Mouse (Mus musculus) T-cell, adult 2 months (primary cell): ENCODE results near the gene Prss43.
"Not testable (repeated sequence)": the region's sequence is repeated elsewhere in the genome, so short reads cannot be mapped to it uniquely, and the experiment has no call there.

Source experiments
- DNase-seq: peaks from one replicate; pipeline ENCODE4 v3.0.0; 2022; ENCODE audit warnings: low spot score

Prss43 gene

DNA sequence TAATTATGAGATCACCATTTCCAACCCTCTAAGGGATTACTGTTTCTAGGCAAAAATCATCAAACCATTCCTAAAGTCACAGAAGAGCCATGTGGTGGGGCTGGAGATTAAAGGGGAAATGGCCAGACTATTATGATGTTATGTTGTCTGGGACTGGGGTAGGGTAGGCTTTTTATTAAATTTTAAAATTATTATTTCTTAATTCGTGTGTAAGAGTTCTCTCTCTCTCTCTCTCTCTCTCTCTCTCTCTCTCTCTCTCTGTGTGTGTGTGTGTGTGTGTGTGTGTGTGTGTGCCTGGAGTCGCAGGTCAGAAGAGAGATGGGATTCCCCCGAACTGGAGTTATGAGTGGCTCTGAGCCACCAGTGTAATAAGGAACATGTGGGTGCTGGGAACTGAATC, at the start of gene Prss43:
TSS of gene Prss43 (plus strand) at position 301 of the 400 bp plus-strand sequence.
- DNase-seq, result no peak

DNA sequence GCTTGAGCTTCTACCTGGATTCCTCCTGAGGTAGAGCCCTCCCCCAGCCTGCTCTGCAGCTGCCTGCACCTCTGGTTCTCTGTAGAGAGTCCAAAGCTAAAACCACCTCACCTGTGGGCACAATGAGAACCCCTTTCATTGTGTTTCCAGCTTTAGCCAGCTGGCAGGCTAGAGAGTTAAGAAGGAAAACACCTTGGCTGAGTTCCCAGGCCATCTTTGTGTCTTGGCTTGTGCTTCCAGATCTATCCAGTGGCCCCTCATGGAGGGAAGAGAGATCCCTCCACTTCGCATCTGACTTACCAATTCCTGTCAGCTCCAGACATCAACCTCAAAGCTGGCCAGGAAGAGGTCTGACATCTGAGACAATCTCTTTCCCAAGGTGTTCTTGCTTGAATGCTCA, 48.4 kb upstream of the Prss43 start:
- no peak for DNase-seq

DNA sequence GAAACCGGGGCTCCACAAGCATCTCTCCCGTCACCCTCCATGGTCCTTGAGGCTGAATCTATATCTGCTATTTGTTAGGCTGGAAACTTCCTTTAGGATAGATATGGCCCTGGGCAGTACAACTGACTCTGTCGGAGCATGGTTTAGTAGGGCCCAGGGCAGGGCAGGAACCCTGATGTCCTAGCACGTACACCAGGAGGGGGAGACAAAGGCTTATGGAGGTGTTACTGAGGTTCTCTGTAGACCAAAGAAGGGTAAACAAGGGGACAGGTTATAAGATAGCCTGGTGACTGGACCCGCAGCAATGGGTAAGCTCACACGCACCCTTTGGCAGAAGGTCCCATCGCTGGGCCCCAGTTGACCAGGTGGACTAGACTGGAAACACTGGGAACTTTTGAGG, 47.9 kb upstream of the Prss43 start:
- DNase-seq, result no peak

DNA sequence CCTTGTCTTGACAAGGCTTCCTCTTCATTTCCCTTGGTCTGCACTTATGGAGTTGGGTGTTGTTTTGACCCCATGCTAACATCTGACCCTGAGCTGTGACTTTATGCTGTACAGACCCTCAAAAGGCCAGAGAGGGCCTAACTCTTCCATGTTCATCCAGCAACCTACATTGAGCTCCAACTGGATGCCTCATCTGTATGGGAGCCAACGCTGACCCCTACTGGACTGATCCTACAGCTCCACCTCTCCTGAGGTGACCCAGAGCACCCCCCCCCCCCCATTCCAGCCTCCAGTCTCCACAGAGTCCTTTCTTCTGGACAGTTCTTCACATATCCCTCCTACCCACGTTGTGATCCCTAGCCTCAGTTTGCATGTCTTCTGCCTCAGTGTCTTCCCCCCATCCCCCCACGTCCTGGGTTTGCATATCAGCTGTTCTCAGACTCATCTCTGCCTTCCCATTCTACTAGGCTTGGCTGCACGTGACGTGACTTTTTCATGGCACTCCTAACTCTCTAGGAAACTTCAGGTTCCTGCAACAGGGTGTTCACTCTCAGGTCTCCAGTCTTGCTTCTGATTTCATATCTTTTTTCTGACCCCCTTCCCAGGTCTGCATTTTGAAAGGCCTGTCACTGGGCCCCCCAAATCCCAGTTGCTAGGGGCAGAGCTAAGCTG, 47.1 kb upstream of the Prss43 start:
- DNase-seq, result no peak

DNA sequence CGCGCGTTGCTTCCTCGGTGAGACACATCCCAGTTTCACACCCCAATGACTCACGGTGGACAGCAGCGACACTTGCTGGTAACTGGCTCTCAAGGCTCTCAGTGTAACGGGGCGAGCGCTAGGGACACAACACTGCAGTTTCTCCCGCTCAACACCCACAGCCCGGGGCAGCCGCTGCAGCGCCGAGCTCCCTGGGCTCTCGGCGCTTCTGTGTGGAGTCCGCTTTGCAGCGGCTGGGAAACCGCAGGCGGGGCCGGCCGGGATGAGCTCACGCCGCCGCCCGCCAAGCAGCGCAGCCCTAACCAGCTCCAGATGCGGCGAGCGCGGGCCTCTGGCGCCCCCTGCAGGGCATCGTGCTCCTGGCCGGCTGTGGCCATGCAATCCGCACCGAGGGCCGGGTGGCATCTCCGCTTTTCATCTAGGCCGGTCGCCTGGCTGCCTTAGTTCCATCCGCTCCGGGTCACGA, 45.2 kb upstream of the Prss43 start:
- DNase-seq, result peak; percentile 86

DNA sequence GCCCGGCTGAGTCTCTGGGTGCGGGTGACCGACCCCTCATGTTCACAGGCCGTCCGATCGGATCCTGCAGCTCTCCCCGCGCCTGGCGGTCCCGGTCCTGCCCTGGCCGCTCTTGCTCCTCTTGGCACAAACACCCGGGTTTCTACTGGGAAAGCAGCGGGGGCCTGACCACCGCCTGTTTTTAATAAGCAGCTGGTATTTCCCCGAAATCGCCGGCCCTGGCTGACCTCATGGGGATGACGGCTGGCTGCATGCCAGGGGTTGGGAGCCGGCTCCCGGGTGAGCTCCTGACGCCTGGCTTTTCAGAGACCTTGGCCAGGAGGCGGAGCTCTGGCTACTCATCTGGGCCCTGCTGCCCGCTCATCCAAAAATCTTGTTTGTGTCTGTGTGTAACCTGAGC, 44.8 kb upstream of the Prss43 start:
- no peak for DNase-seq

DNA sequence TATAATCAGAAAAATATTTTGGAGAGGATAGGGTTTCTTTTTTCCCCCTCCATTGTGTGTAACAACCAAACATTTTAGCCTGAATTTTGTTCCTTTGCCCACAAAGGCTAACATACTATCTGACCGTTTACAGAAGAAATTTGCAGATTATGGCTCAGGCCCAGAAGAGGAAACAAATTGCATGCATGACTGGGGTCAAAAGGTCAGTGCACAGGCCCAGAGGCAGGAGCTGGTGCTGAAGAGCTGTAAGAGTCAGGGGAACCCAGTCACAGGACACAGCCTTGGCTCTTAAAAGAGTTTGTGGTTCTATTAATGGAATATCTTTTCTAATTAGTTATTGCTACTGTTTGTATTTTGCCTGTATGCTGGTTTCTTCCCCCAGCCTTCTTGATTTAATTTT, 42.9 kb upstream of the Prss43 start:
- DNase-seq, result no peak

DNA sequence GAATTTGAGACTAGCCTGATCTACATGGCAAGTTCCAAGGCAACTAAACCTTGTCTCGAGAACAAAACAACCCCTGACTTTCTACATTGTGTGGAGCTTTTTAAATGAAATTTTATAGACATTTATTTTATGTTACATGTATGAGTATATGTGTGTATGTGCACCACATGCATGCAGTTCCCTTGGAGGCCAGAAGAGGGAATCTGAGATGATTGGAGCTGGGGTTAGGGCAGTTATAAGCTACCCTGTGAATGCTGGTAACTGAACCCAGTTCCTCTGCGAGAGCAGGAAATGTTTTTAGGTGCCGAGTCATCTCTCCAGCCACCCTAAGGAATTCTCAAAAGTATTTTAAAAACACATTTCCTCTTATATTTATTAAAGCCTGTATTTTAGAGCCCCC, 38.3 kb upstream of the Prss43 start:
- DNase-seq, result no peak

DNA sequence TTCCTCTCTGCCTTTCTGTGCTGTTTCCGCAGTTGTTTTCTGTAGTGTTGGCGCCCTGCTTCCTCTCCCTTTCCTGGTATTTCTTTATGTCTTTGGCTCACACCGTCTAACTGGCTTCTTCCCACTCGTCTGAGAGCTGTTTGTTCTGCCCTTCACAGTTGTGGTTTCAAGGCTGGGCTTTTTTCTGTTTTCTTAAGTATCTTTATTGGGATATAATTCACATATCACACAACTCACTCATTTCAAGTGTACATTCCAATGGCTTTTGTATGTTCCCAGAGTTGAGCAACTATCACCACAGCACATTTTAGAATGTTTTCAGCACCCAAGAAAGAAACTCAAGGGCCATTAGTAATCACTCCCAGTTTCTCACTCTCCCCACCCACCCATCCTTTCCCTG, 36.0 kb upstream of the Prss43 start:
- no peak for DNase-seq

DNA sequence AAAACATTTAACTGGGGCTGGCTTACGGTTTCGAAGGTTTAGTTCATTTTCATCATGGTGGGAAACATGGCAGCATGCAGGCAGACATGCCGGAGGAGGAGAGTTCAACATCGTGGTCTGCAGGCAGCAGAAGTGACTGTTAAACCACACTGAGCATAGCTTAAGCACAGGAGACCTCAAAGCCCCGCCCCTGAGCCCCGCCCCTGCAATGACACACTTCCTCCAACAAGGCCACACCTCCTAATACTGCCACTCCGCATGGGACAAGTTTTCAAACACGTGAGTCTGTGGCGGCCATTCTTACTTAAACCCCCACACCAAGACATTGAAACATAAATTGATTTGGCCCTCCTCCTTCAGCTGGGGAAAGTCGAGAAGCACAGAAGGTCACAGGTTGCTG, 29.5 kb upstream of the Prss43 start:
- DNase-seq, result no peak

DNA sequence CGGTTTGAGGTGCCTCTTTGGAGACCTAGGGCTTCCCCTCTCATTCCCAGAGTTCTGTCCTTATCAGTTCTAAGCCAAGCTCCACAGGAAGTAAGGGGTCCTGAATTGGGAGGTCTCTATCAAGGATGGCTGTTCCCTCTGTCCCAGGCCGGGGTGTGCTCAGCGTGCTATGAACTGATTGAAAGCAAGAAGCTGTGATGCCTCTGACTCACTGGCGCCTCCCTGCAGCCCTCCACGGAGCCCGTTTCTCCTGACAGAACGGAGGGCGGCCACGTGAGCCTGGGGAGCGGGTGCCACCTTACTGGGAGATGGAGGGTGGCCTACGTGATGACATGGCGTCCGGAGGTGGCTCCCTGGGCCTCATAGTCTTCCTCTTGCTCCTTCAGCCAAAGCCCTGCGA, 28.6 kb upstream of the Prss43 start, which contains the start of gene Prss42:
TSS of gene Prss42 (plus strand) at position 301 of the 400 bp plus-strand sequence.
- no peak for DNase-seq

DNA sequence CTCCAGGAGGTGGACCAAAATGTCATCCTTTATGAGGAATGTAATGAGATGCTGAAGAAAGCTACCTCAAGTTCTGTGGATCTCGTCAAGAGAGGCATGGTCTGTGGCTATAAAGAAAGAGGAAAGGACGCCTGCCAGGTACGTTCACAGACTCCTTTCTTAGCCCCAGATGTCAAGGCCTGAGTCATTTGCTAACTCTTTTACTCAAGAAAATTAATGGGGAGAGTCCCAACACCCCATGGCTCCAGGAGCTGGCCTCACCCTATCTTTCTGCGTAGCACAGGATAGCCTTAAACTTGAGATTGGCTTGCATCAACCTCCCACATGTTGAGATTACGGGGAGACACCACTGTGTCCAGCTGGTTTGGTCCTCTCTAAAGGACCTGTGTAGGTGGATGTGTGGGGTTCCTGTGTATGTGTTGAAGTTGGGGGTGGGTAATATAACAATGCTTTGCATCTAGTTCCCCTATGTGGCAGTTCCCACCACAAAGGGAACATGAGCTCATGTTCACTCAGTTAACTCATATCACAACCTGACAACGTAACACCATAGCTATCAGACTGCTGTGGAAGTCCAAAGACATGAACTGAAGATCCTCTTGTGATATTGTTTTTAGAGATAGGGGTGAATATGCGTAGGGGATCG, 25.5 kb upstream of the Prss43 start:
- no peak for DNase-seq

DNA sequence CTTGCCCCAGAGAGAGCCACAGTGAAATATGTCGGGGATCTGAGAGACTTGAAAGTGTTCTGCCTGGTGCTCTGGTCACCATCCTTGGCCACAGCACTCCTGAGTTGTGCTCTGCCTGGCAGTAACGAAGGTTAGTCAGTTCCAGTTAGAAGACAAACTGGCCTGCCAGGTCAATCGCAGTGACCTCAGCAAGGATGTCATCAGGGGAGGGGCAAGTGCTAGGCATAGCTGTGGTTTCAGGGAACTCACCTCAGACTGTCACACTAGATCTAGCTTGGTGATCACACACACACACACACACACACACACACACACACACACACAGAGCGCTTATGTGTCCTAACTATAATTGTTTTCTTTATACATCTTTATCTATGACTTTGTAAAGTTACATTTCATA, 23.2 kb upstream of the Prss43 start:
- DNase-seq, result no peak

DNA sequence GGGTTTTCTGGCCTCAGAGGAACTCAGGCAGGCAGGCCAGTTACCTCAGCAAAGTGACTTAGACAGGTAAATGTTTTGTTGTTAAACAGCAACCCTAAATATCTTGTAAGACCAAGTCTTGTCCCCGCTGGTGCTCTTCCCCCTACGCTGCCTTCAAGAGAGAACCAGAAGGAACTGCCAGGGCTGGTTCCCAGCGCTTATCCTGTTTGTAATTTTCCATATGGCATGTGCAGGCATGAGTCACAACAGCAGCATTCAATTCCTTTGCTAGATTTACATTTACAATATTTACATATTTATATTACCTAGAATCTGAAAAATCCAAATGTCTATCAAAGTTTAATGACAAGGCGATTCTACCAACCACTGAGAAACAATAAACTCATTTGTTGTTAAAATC, 16.4 kb upstream of the Prss43 start:
- DNase-seq, result no peak

DNA sequence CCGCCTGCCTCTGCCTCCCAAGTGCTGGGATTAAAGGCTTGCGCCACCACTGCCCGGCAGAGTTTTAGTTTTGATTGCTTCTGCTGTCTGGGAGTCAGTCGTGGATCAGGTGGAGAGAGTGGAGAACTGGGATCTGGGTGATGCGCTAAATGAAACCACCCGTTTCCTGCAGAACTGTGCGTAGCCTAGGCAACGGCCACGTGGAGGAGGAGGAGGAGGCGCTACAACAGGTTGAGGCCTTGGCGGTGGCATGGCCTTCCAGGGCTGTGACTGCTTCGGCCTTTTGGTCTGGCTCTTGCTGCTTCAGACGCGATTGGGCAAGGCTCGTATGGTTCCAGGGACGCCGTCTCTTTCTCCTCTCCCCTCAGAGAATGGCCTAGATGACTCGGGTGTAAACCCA, 12.7 kb upstream of the Prss43 start, which contains the start of gene Prss44:
TSS of gene Prss44 (plus strand) at position 206 of the 400 bp plus-strand sequence.
- no peak for DNase-seq

DNA sequence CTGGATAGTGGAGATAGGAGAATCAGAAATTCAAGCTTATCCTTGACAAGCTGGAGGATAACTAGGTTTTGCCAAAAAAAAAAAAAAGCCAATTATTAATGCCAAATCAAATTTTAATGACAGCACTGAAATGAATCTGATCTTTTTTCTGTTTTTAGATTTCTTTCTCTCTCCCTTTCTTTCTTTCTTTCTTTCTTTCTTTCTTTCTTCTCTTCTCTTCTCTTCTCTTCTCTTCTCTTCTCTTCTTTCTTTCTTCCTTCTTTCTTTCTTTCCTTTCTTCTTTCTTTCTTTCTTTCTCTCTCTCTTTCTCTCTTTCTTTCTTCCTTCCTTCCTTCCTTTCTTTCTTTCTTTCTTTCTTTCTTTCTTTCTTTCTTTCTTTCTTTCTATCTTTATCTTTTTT, 5.9 kb upstream of the Prss43 start:
- DNase-seq, result not testable (repeated sequence)

DNA sequence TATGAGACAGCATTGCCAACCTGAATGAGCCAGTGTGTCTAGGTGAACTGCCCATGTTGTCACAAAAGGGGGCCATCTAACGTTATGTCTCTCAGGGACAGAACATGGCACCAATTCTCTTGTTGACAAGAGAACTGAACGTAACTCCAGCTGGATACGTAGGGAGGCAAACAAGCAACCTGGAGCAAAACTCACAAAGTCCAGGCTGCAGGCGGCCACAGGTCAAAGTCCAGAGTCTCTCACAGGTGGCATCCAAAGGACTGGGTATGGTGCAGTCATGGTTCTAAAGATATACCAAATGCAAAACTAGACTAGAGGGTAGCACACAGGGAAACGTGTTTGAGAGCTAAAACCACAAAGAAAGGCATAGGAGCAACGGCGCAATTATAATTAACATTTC, 5.1 kb upstream of the Prss43 start:
- no peak for DNase-seq

DNA sequence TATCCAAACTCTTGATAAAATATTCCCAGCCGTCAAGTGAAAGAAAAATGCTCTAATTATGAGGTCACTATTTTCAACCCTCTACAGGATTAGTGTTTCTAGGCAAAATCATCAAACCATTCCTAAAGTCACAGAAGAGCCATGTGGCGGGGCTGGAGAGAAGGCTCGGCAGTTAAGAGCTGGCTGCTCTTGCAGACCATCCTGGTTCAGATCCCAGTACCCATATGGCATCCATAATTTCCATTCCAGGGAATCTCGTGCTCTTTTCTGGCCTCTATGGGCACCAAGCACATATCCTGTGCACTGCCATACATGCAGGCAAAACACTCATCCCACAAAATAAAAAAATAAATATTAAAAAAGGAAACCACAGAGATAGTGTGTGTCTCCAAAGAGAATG, 1.1 kb upstream of the Prss43 start:
- no peak for DNase-seq

DNA sequence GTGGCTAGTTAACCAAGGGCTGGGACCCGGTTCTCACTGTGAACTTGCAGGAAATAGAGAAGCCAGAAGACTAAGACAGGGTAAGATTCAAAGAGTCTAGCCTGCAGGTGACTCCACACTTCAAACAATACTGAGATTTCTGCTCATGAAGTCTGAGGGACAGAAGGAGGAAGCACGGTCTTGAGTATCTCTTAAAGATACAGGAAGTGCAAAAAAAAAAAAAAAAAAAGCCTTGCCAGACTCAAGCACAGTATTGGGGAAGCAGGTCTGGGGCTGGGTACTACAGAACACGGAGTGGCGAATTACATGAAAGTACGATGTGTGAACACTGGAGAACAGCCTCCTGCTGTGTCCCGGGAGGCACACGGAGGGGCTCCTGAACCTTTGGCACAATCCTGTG, 658 bp upstream of the Prss43 start:
- peak; percentile 31 for DNase-seq

DNA sequence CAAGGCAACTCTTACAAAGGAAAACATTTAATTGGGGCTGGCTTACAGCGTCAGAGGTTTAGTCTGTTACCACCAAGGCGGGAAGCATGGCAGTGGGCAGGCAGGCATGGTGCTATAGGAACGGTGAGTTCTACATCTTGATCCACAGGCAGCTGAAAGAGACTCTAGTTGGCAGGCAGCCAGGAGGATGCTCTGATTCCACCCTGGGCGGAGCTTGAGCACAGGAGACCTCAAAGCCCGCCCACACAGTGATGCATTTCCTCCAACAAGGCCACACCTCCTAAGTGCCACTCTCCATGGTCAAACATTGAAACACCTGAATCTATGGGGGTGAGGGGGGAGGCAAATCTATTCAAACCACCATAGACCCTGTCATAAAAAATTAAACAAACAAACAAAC, 6.5 kb downstream of the Prss43 start:
- DNase-seq, result peak; percentile 9

DNA sequence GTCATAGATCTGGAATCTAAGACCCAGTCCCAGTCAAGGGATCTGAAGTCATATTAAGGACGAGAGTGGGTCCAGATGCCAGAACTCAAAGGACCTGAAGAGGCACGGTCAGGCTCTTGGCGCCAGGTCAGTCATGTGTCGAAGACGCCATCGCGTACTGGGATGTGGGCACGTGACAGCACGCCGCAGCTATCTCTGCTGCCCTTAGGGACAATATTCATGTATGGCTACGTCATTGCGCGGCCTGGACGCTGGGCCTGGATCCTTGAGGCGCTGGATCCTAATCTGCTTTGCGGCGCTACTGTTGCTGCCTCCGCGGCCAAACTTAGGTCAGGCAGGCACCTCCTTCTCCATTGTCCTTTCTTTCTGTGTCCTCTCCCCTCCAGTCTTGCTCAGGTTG, 7.9 kb downstream of the Prss43 start, which contains the start of gene Prss45:
TSS of gene Prss45 (plus strand) at position 178 of the 400 bp plus-strand sequence.
- DNase-seq, result no peak

DNA sequence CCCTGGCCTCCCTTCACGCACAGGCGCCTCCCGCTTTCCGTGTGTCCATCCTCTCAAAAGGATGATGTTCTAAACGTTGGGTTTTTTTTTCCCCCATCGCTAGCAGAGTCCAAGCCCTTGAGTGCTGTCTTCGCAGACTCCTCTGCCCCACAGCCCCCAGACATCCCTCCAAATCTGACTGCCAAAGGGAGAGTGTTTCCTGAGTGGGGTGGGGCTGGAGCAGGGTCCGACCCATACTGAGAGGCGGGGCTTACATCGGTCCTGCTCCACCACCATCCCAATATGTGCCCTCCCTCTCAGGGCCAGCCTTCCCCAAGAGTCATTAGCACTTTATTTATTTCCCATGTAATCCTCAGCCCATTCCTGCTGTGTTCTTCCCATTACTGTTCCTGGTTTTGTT, 8.5 kb downstream of the Prss43 start:
- no peak for DNase-seq

DNA sequence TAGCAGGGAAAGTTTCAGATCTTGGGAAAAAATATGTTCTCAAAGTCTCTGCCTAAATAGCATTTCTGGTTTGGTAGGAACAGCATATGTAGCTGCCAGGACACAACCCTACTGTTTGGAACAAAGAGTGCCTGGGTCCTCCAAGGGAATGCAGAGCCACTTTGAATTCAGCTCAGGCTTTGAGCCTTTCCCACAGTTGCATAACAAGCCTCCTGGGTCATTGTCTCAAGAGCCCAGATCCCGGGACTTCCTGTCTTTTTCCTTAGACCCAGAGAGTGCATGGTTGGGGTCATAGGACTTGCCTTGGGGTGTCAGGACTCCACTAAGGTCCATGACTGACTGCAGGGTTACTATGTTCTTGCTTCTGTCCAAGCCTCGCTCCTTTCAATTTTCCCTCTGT, 9.6 kb downstream of the Prss43 start:
- DNase-seq, result no peak

DNA sequence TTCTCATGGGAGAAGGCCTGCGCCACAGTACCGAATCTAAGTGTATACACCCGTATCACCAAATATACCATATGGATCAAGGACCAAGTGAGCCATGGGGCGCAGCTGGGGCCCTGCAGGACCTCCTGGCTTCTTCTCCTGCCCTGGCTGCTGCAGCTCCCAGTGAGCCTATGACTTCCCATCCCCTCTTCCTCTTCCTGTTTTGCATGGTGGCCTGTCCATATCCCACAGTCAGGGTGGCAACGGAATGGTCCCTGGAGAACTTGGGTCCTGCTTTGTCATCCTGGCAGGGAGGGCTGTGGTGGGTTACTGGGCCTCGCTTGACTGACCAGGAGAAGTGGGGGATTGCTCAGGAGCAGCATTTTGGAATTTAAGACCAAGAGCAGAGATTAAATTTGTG, 14.4 kb downstream of the Prss43 start:
- DNase-seq, result no peak
